Mouse (Mus musculus) testis, postnatal 14 days (tissue): Measurements from ENCODE around the gene Lrrc46.

ENCODE experiments used
- DNase-seq: peaks from one replicate; pipeline ENCODE4 v3.0.0; 2021; ENCODE audit warnings: low spot score

The Lrrc46 gene

GRCm38 (mm10) chr11:97049492-97050085, 8.4 kb upstream of the Lrrc46 start:
- no peak for DNase-seq

GRCm38 (mm10) chr11:97048090-97048650, 7.0 kb upstream of the Lrrc46 start:
- peak; percentile 72 for DNase-seq

GRCm38 (mm10) chr11:97045861-97046260, 4.7 kb upstream of the Lrrc46 start:
- DNase-seq, result no peak

GRCm38 (mm10) chr11:97044902-97045301, 3.7 kb upstream of the Lrrc46 start:
- no peak for DNase-seq

GRCm38 (mm10) chr11:97040301-97041021, 746 bp downstream of the Lrrc46 start:
- DNase-seq, result no peak

GRCm38 (mm10) chr11:97038881-97039280, 2.3 kb downstream of the Lrrc46 start:
- DNase-seq, result no peak

- DNase-seq, result no peak
Measured at GRCm38 (mm10) chr11:97036141-97036540, 5.1 kb downstream of the Lrrc46 start.

- DNase-seq, result no peak
Measured at GRCm38 (mm10) chr11:97033781-97034180, 7.4 kb downstream of the Lrrc46 start.

- no peak for DNase-seq
Measured at GRCm38 (mm10) chr11:97032499-97032898, 8.7 kb downstream of the Lrrc46 start.

- DNase-seq, result peak; percentile 73
Measured at GRCm38 (mm10) chr11:97031977-97032376, 9.2 kb downstream of the Lrrc46 start.

- DNase-seq, result no peak
Measured at GRCm38 (mm10) chr11:97030426-97030825, 10.8 kb downstream of the Lrrc46 start.

GRCm38 (mm10) chr11:97029686-97030417, 11.4 kb downstream of the Lrrc46 start, which contains the start of gene Scrn2:
TSS of gene Scrn2 (plus strand) at chr11:97029938.
- peak; percentile 77 for DNase-seq

GRCm38 (mm10) chr11:97025721-97026344, 15.4 kb downstream of the Lrrc46 start:
- peak; percentile 82 for DNase-seq

- DNase-seq, result no peak
Measured at GRCm38 (mm10) chr11:97024977-97025376, 16.2 kb downstream of the Lrrc46 start.

- DNase-seq, result peak; percentile 86
Measured at GRCm38 (mm10) chr11:97021873-97022484, 19.2 kb downstream of the Lrrc46 start.

- no peak for DNase-seq
Measured at GRCm38 (mm10) chr11:97021121-97021765, 20.0 kb downstream of the Lrrc46 start.

- DNase-seq, result no peak
Measured at GRCm38 (mm10) chr11:97019345-97019708, 21.9 kb downstream of the Lrrc46 start.

GRCm38 (mm10) chr11:97018583-97019344, 22.4 kb downstream of the Lrrc46 start:
- DNase-seq, result no peak

- DNase-seq, result no peak
Measured at GRCm38 (mm10) chr11:97017696-97018582, 23.3 kb downstream of the Lrrc46 start.
